Mouse (Mus musculus) lung, postnatal 0 days (tissue): ENCODE results near the gene Il10. TPM values are rescaled to one million over a fixed set of nuclear protein-coding genes. Genes with fewer than 3 reads are reported as not detected.

ENCODE experiments used
- ATAC-seq: fragments of 200-750 bp; cut with Nextera tagmentation; 2 replicates; pipeline ENCODE4 v1.8.0; 2017; ENCODE audit warnings: moderate library complexity
- DNase-seq: peaks from one replicate; pipeline ENCODE4 v3.0.0-alpha.2; 2016; ENCODE audit warnings: low spot score
- H3K27ac ChIP-seq: fragments of 300-500 bp; sonication (generic); 2 replicates; pipeline ENCODE4 v1.5.1; 2014; ENCODE audit warnings: antibody characterized with exemption, mild to moderate bottlenecking, low read length, mixed read lengths
- H3K27me3 ChIP-seq: fragments of 300-500 bp; sonication (generic); replicated peaks from 2 replicates; pipeline ENCODE4 v1.6.1; 2014; ENCODE audit warnings: low read length, mixed read lengths; ENCODE audit not compliant: insufficient read depth
- H3K36me3 ChIP-seq: fragments of 300-500 bp; sonication (generic); 2 replicates; pipeline ENCODE4 v1.6.1; 2014; ENCODE audit warnings: low read length, mixed read lengths; ENCODE audit not compliant: insufficient read depth
- H3K4me1 ChIP-seq: fragments of 300-500 bp; sonication (generic); 2 replicates; pipeline ENCODE4 v1.6.1; 2014; ENCODE audit warnings: antibody characterized with exemption, low read depth, low read length, mixed read lengths; ENCODE audit not compliant: insufficient read depth
- H3K4me2 ChIP-seq: fragments of 300-500 bp; sonication (generic); replicated peaks from 2 replicates; pipeline ENCODE4 v1.6.1; 2014; ENCODE audit warnings: low read depth, mild to moderate bottlenecking, low read length, moderate library complexity, mixed read lengths
- H3K4me3 ChIP-seq: fragments of 300-500 bp; sonication (generic); 2 replicates; pipeline ENCODE4 v1.5.1; 2014; ENCODE audit warnings: low read depth, low read length
- H3K9ac ChIP-seq: fragments of 300-500 bp; sonication (generic); replicated peaks from 2 replicates; pipeline ENCODE4 v1.6.1; 2014; ENCODE audit warnings: low read depth, mild to moderate bottlenecking
- H3K9me3 ChIP-seq: fragments of 300-500 bp; sonication (generic); 2 replicates; pipeline ENCODE4 v1.6.1; 2016; ENCODE audit warnings: low read length, mixed read lengths
- CTCF ChIP-seq: IDR thresholded peaks from 2 replicates; pipeline ENCODE4 v1.5.1; 2016; ENCODE audit warnings: antibody characterized with exemption, mild to moderate bottlenecking
- EP300 ChIP-seq: IDR thresholded peaks from 2 replicates; pipeline ENCODE4 v1.6.1; 2016; ENCODE audit warnings: antibody characterized with exemption, mild to moderate bottlenecking, control low read depth
- WGBS: fragments of 180-500 bp; shearing (Covaris S2); extraction: QIAGEN DNeasy Blood & Tissue Kit; methylation state at CpG from one replicate; pipeline ENCODE4 v1.1.7; 2014; 5-methylcytosine and 5-hydroxymethylcytosine counted together
- polyA plus RNA-seq: library from polyadenylated mRNA; unstranded; fragments of >200 nt; fragmentation: Nextera tagmentation; extraction: Ambion mirVana; gene quantifications from 2 replicates; pipeline ENCODE4 v1.2.1, GENCODE M21; 2015

Gene Il10
- polyA plus RNA-seq, 1 experiment from 2014 or later = not detected

- ATAC-seq (no peak), DNase-seq (no peak)
- TF ChIP-seq CTCF = no peak
- no peak for TF ChIP-seq EP300
- no peaks in the 10 kb centered on the region for H3K9me3 ChIP-seq
- WGBS = 90% methylated on average over 2 of the region's 2 CpGs
- H3K4me1 ChIP-seq = no peaks in the 10 kb centered on the region
- no peak overlapping the region for H3K4me3 ChIP-seq
- no peaks in the 10 kb centered on the region for H3K27me3 ChIP-seq
- no peak overlapping the region for H3K9ac ChIP-seq
- H3K4me2 ChIP-seq = no peak overlapping the region
- H3K27ac ChIP-seq = no peak overlapping the region
- H3K36me3 ChIP-seq = no peaks in the 10 kb centered on the region
Observed at GRCm38 (mm10) chr1:131002561-131002960, 17.1 kb upstream of the Il10 start.

- H3K4me2 ChIP-seq = no peak overlapping the region
- no peak for DNase-seq
- no peaks in the 10 kb centered on the region for H3K4me1 ChIP-seq
- no peak for ATAC-seq
- no peaks in the 10 kb centered on the region for H3K36me3 ChIP-seq
- TF ChIP-seq EP300 (no peak), CTCF (no peak)
- no peaks in the 10 kb centered on the region for H3K9me3 ChIP-seq
- 52% methylated on average over 17 of the region's 17 CpGs for WGBS
- no peak overlapping the region for H3K27ac ChIP-seq
- H3K27me3 ChIP-seq = no peaks in the 10 kb centered on the region
- H3K9ac ChIP-seq = no peak overlapping the region
- H3K4me3 ChIP-seq = no peak overlapping the region
Observed at GRCm38 (mm10) chr1:131003037-131003922, 16.4 kb upstream of the Il10 start.

- H3K27ac ChIP-seq = no peak overlapping the region
Observed at GRCm38 (mm10) chr1:131006069-131006468, 13.6 kb upstream of the Il10 start.

GRCm38 (mm10) chr1:131010201-131011153, 9.2 kb upstream of the Il10 start:
- no peak for ATAC-seq
- Histone ChIP-seq H3K27ac (no peak overlapping the region), H3K36me3 (no peaks in the 10 kb centered on the region), H3K4me2 (no peak overlapping the region), H3K4me3 (no peak overlapping the region), H3K9ac (no peak overlapping the region), H3K27me3 (no peaks in the 10 kb centered on the region), H3K9me3 (no peaks in the 10 kb centered on the region), H3K4me1 (no peaks in the 10 kb centered on the region)
- TF ChIP-seq CTCF (no peak), EP300 (no peak)
- DNase-seq = no peak
- WGBS = 51% methylated on average over 17 of the region's 17 CpGs

More at GRCm38 (mm10) chr1:131006069-131006468, 13.6 kb upstream of the Il10 start:
- no peak for TF ChIP-seq CTCF
- no peak for TF ChIP-seq EP300
- ATAC-seq = no peak
- WGBS = 70% methylated on average over 1 of the region's 1 CpGs
- no peak for DNase-seq
- Histone ChIP-seq H3K9ac (no peak overlapping the region), H3K4me1 (no peaks in the 10 kb centered on the region), H3K4me3 (no peak overlapping the region), H3K27me3 (no peaks in the 10 kb centered on the region), H3K4me2 (no peak overlapping the region), H3K36me3 (no peaks in the 10 kb centered on the region), H3K9me3 (no peaks in the 10 kb centered on the region)

- Histone ChIP-seq H3K36me3 (no peaks in the 10 kb centered on the region), H3K9me3 (no peaks in the 10 kb centered on the region), H3K4me3 (no peak overlapping the region), H3K4me2 (no peak overlapping the region), H3K9ac (no peak overlapping the region), H3K4me1 (no peaks in the 10 kb centered on the region), H3K27me3 (no peaks in the 10 kb centered on the region), H3K27ac (no peak overlapping the region)
- DNase-seq (no peak), ATAC-seq (no peak)
- WGBS = 85% methylated on average over 8 of the region's 8 CpGs
- TF ChIP-seq EP300 (no peak), CTCF (no peak)
Observed at GRCm38 (mm10) chr1:131012494-131012893, 7.2 kb upstream of the Il10 start.

- 86% methylated on average over 5 of the region's 5 CpGs for WGBS
- H3K36me3 ChIP-seq = no peaks in the 10 kb centered on the region
Observed at GRCm38 (mm10) chr1:131013926-131014325, 5.7 kb upstream of the Il10 start.

More at GRCm38 (mm10) chr1:131013926-131014325, 5.7 kb upstream of the Il10 start:
- no peak for ATAC-seq
- Histone ChIP-seq H3K27ac (no peak overlapping the region), H3K4me1 (no peaks in the 10 kb centered on the region), H3K27me3 (no peaks in the 10 kb centered on the region), H3K9me3 (no peaks in the 10 kb centered on the region), H3K4me3 (no peak overlapping the region), H3K9ac (no peak overlapping the region), H3K4me2 (no peak overlapping the region)
- no peak for DNase-seq
- TF ChIP-seq EP300 = no peak
- no peak for TF ChIP-seq CTCF
